Mouse (Mus musculus): ENCODE results near the gene Gm13696. TPM values are rescaled to one million over a fixed set of nuclear protein-coding genes. Genes with fewer than 3 reads are reported as not detected.

The Gm13696 gene
- total and polyA plus RNA-seq, 3 experiments: 0.27 TPM; not detected in 2

DNA sequence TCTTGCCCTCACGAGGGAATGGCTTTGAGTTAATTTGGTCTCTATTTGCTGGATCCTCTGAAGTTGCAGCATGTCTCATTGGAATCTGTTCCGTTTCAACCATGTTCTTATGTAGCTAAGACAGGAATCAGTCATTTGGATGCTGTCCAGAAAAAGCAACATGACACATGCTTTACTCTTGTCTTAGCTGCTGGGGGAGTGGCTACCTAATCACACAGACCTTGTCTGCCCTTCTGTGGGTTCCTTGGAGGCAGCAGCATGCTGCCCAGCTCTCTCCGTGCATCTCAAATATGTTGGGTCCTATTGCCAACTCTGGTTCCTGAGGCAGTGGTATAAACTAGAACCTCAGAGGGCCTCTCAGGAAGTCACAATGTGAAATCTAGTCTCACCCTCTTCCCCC is 45.4 kb downstream of the Gm13696 start:
- TF ChIP-seq CTCF (IDR thresholded peaks at IDR 0.05; ENCODE audit: low read depth, low read length): no peak
- TF ChIP-seq POLR2AphosphoS5 (IDR thresholded peaks at IDR 0.05; ENCODE audit: insufficient replicate concordance, low read depth, low read length): no peak
- no peak for TF ChIP-seq GATA2 (IDR thresholded peaks at IDR 0.05; ENCODE audit: borderline replicate concordance, low read depth, low read length)
- TF ChIP-seq GATA1 (IDR thresholded peaks at IDR 0.05; ENCODE audit: borderline replicate concordance, low read length): no peak
- no peak for TF ChIP-seq TAL1 (conservative IDR thresholded peaks at IDR 0.05; ENCODE audit: low read depth, low read length)
- DNase-seq (ENCODE audit: low spot score): no peak
- Histone ChIP-seq H3K36me3 (replicated peaks) (no peaks in the 10 kb centered on the region), H3K27me3 (ENCODE audit: insufficient read depth, low read length) (no peaks in the 10 kb centered on the region), H3K9me3 (replicated peaks) (no peaks in the 10 kb centered on the region), H3K4me1 (ENCODE audit: insufficient read depth, low read depth, low read length) (peaks cover 65% of the 10 kb centered on the region), H3K4me3 (ENCODE audit: low read depth, low read length) (no peak overlapping the region; the same call in 1 of the 2 replicates)
- ATAC-seq (ENCODE audit: extremely low read depth, insufficient number of reproducible peaks, low FRiP score, poor library complexity, severe bottlenecking): no peak

DNA sequence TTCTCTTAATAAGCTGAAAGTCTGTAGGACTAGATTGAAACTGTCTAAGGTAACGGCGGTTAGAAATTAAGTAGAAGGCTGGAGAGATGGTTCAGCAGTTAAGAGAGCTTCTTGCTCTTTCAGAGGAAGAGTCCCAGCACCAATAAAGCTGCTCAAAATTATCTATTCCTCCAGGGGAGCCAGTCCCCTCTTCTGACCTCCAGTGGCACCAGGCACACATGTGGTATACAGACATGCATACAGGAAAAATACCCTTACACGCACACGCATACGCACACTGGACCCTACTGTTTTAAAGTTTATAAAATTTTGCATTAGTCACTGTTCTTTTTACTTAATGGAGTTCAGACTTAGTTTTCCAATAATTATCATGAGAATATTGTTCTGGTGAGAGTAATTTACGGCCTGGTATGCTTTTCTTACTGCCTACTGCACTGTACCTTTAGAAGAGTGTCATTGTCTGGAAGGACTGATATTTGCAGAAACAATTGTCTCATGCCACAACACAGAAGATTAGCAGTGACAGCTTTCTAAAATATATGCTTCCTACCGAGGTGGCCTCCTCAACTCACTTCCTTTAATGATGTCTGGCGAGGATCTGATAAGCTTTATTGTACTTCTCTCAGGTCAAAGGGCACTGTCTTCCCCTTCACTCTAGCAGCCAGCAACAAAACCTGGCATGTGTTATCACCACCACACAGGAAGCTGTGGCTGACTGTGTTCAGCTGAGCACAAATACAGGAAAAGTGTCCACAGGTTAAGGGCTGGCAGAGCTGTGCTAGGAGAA is 46.8 kb downstream of the Gm13696 start:
- Histone ChIP-seq H3K4me1 (ENCODE audit: insufficient read depth, low read depth, low read length) (peaks cover 70% of the 10 kb centered on the region), H3K4me3 (ENCODE audit: low read depth, low read length) (no peak overlapping the region; the same call in 1 of the 2 replicates), H3K9me3 (replicated peaks) (no peaks in the 10 kb centered on the region), H3K27me3 (ENCODE audit: insufficient read depth, low read length) (no peaks in the 10 kb centered on the region), H3K36me3 (replicated peaks) (no peaks in the 10 kb centered on the region)
- DNase-seq (ENCODE audit: low spot score) (peak; percentile 35), ATAC-seq (ENCODE audit: extremely low read depth, insufficient number of reproducible peaks, low FRiP score, poor library complexity, severe bottlenecking) (peak; percentile 91)
- TF ChIP-seq POLR2AphosphoS5 (IDR thresholded peaks at IDR 0.05; ENCODE audit: insufficient replicate concordance, low read depth, low read length) (no peak), CTCF (IDR thresholded peaks at IDR 0.05; ENCODE audit: low read depth, low read length) (no peak), TAL1 (conservative IDR thresholded peaks at IDR 0.05; ENCODE audit: low read depth, low read length) (peak; percentile 94)

- Histone ChIP-seq H3K4me3 (ENCODE audit: low read depth, low read length) (no peak overlapping the region), H3K27me3 (ENCODE audit: insufficient read depth, low read length) (no peaks in the 10 kb centered on the region), H3K9me3 (replicated peaks) (no peaks in the 10 kb centered on the region), H3K36me3 (replicated peaks) (no peaks in the 10 kb centered on the region), H3K4me1 (ENCODE audit: insufficient read depth, low read depth, low read length) (peaks cover 67% of the 10 kb centered on the region)
- DNase-seq (ENCODE audit: low spot score) (no peak), ATAC-seq (ENCODE audit: extremely low read depth, insufficient number of reproducible peaks, low FRiP score, poor library complexity, severe bottlenecking) (no peak)
- TF ChIP-seq CTCF (IDR thresholded peaks at IDR 0.05; ENCODE audit: low read depth, low read length): no peak
- no peak for TF ChIP-seq GATA1 (IDR thresholded peaks at IDR 0.05; ENCODE audit: borderline replicate concordance, low read length)
- TF ChIP-seq TAL1 (conservative IDR thresholded peaks at IDR 0.05; ENCODE audit: low read depth, low read length): no peak
- no peak for TF ChIP-seq GATA2 (IDR thresholded peaks at IDR 0.05; ENCODE audit: borderline replicate concordance, low read depth, low read length)
- TF ChIP-seq POLR2AphosphoS5 (IDR thresholded peaks at IDR 0.05; ENCODE audit: insufficient replicate concordance, low read depth, low read length): no peak
These were observed 49.0 kb downstream of the Gm13696 start for GRCm38 (mm10) chr2:84021930-84022329.

DNA sequence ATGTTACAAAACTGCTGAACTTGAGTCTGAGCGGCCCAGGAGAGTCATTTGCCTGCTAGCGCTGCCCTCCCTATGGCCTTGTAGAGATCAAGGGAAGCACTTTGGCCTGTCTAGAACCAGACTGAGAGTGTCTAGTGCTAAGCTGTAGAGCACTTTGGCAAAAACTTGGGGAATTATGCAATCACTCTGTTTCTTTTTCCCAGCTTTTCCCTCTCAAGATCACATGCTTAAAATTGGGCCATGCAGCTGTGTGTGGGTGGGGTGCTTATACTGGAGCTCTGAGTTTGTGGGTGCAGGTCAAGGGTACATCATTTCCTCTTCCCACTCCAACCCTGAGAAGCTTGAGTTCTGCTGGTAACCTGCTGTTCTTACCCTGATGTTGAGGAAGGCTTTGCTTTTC is 50.0 kb downstream of the Gm13696 start:
- H3K27me3 ChIP-seq (ENCODE audit: insufficient read depth, low read length): no peaks in the 10 kb centered on the region
- H3K4me1 ChIP-seq (ENCODE audit: insufficient read depth, low read depth, low read length): peaks cover 61% of the 10 kb centered on the region
- no peak overlapping the region for H3K4me3 ChIP-seq (ENCODE audit: low read depth, low read length)
- H3K9me3 ChIP-seq (replicated peaks): no peaks in the 10 kb centered on the region
- TF ChIP-seq TAL1 (conservative IDR thresholded peaks at IDR 0.05; ENCODE audit: low read depth, low read length) (no peak), POLR2AphosphoS5 (IDR thresholded peaks at IDR 0.05; ENCODE audit: insufficient replicate concordance, low read depth, low read length) (no peak), CTCF (IDR thresholded peaks at IDR 0.05; ENCODE audit: low read depth, low read length) (no peak), GATA1 (IDR thresholded peaks at IDR 0.05; ENCODE audit: borderline replicate concordance, low read length) (no peak), GATA2 (IDR thresholded peaks at IDR 0.05; ENCODE audit: borderline replicate concordance, low read depth, low read length) (no peak)
- H3K36me3 ChIP-seq (replicated peaks): no peaks in the 10 kb centered on the region
- no peak for ATAC-seq (ENCODE audit: extremely low read depth, insufficient number of reproducible peaks, low FRiP score, poor library complexity, severe bottlenecking)
- no peak for DNase-seq (ENCODE audit: low spot score)

DNA sequence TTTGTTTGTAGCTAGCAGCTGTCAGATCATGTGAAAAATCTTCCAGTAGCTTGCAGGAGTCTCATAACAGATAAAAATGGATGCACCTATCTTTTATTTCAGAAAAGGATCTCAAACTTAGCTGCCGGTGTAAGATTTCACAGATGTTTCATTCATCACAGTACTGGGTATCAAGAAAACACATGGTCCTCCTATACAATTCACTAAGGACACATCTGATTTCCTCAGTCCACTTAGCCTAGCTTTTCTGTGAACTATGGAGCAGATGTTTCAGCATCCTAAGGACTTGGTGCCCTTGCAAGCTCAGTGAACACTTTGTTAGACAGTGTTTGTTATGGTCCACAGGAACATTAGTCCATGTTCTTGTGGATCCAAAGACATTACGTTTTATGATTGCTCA is 50.4 kb downstream of the Gm13696 start:
- H3K4me3 ChIP-seq (ENCODE audit: low read depth, low read length): no peak overlapping the region
- H3K27me3 ChIP-seq (ENCODE audit: insufficient read depth, low read length): no peaks in the 10 kb centered on the region
- ATAC-seq (ENCODE audit: extremely low read depth, insufficient number of reproducible peaks, low FRiP score, poor library complexity, severe bottlenecking) (no peak), DNase-seq (ENCODE audit: low spot score) (no peak)
- TF ChIP-seq GATA1 (IDR thresholded peaks at IDR 0.05; ENCODE audit: borderline replicate concordance, low read length): no peak
- TF ChIP-seq CTCF (IDR thresholded peaks at IDR 0.05; ENCODE audit: low read depth, low read length): no peak
- no peak for TF ChIP-seq POLR2AphosphoS5 (IDR thresholded peaks at IDR 0.05; ENCODE audit: insufficient replicate concordance, low read depth, low read length)
- TF ChIP-seq TAL1 (conservative IDR thresholded peaks at IDR 0.05; ENCODE audit: low read depth, low read length): no peak
- TF ChIP-seq GATA2 (IDR thresholded peaks at IDR 0.05; ENCODE audit: borderline replicate concordance, low read depth, low read length): no peak
- no peaks in the 10 kb centered on the region for H3K9me3 ChIP-seq (replicated peaks)
- H3K36me3 ChIP-seq (replicated peaks): no peaks in the 10 kb centered on the region
- H3K4me1 ChIP-seq (ENCODE audit: insufficient read depth, low read depth, low read length): peaks cover 57% of the 10 kb centered on the region

Other genes starting within 250 kb of the Gm13696 start
- 26.0 and 27.8 TPM in 2 replicates for gene Itgav, start 248.7 kb upstream of the Gm13696 start, total RNA-seq (2014; fragmentation: Nextera tagmentation)
- 17.5 and 18.0 TPM in 2 replicates for gene Itgav, start 248.7 kb upstream of the Gm13696 start, total RNA-seq (2017)
- gene Itgav, start 248.7 kb upstream of the Gm13696 start, polyA plus RNA-seq (2012): 19.8 and 24.1 TPM in 2 replicates
- gene Fam171b, start 160.5 kb upstream of the Gm13696 start, total RNA-seq (2014; fragmentation: Nextera tagmentation): not detected in 2 replicates
- gene Fam171b, start 160.5 kb upstream of the Gm13696 start, total RNA-seq (2017): under 0.01 and 1.0 TPM in 2 replicates
- gene Fam171b, start 160.5 kb upstream of the Gm13696 start, polyA plus RNA-seq (2012): not detected in 2 replicates
- gene Zswim2, start 31.9 kb upstream of the Gm13696 start, total RNA-seq (2014; fragmentation: Nextera tagmentation): not detected in 2 replicates
- 0.06 TPM in 1 of 2 replicates, not detected in the other for gene Zswim2, start 31.9 kb upstream of the Gm13696 start, total RNA-seq (2017)
- gene Zswim2, start 31.9 kb upstream of the Gm13696 start, polyA plus RNA-seq (2012): not detected in 2 replicates
- gene Gm13698, start 17.4 kb upstream of the Gm13696 start, total RNA-seq (2014; fragmentation: Nextera tagmentation): not detected in 2 replicates
- 0.17 and 0.27 TPM in 2 replicates for gene Gm13698, start 17.4 kb upstream of the Gm13696 start, total RNA-seq (2017)
- not detected in 2 replicates for gene Gm13698, start 17.4 kb upstream of the Gm13696 start, polyA plus RNA-seq (2012)
- gene Gm13693, start 11.6 kb upstream of the Gm13696 start, total RNA-seq (2014; fragmentation: Nextera tagmentation): not detected in 2 replicates
- 0.17 and 0.27 TPM in 2 replicates for gene Gm13693, start 11.6 kb upstream of the Gm13696 start, total RNA-seq (2017)
- gene Gm13693, start 11.6 kb upstream of the Gm13696 start, polyA plus RNA-seq (2012): not detected in 2 replicates
- gene Gm13695, start 5.8 kb upstream of the Gm13696 start, total RNA-seq (2014; fragmentation: Nextera tagmentation): not detected in 2 replicates
- 0.17 TPM in 1 of 2 replicates, not detected in the other for gene Gm13695, start 5.8 kb upstream of the Gm13696 start, total RNA-seq (2017)
- not detected in 2 replicates for gene Gm13695, start 5.8 kb upstream of the Gm13696 start, polyA plus RNA-seq (2012)
- not detected in 2 replicates for gene Gm13694, start 5.8 kb downstream of the Gm13696 start, total RNA-seq (2014; fragmentation: Nextera tagmentation)
- 0.17 and 0.27 TPM in 2 replicates for gene Gm13694, start 5.8 kb downstream of the Gm13696 start, total RNA-seq (2017)
- gene Gm13694, start 5.8 kb downstream of the Gm13696 start, polyA plus RNA-seq (2012): not detected in 2 replicates
- not detected in 2 replicates for gene Gm13697, start 11.6 kb downstream of the Gm13696 start, total RNA-seq (2014; fragmentation: Nextera tagmentation)
- gene Gm13697, start 11.6 kb downstream of the Gm13696 start, total RNA-seq (2017): 0.17 and 0.27 TPM in 2 replicates
- gene Gm13697, start 11.6 kb downstream of the Gm13696 start, polyA plus RNA-seq (2012): not detected in 2 replicates
- gene Gm13691, start 17.4 kb downstream of the Gm13696 start, total RNA-seq (2014; fragmentation: Nextera tagmentation): not detected in 2 replicates
- gene Gm13691, start 17.4 kb downstream of the Gm13696 start, total RNA-seq (2017): 0.17 and 0.22 TPM in 2 replicates
- gene Gm13691, start 17.4 kb downstream of the Gm13696 start, polyA plus RNA-seq (2012): not detected in 2 replicates